Mouse (Mus musculus): ENCODE measurements at regions not wholly inside any gene's neighbourhood (a gene's known extent, or its start where the extent isn't known, plus 50 kb on each side); places are given as distances from the start of the nearest gene placed in this dataset.

DNA sequence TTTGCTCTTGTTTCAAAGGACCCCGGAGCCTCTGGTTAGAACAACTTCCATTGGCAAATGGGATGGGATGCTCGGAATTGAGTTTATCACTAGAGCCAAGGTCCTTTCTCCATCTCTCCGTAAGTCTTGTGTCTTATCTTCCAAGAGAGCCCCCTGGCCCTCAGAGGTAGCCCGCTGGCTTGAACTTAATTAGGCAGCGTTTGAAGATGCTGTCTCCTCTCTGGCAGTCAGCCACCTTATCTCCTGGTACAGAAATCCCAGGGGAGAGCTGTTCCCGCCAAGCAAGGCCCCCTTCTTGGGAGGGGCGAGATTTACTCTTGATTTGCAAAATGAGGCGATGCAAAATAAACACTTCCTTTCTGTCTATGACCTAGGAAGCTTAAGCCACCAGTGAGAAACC is 395.2 kb upstream of the Kazn start:
- no peak for DNase-seq

DNA sequence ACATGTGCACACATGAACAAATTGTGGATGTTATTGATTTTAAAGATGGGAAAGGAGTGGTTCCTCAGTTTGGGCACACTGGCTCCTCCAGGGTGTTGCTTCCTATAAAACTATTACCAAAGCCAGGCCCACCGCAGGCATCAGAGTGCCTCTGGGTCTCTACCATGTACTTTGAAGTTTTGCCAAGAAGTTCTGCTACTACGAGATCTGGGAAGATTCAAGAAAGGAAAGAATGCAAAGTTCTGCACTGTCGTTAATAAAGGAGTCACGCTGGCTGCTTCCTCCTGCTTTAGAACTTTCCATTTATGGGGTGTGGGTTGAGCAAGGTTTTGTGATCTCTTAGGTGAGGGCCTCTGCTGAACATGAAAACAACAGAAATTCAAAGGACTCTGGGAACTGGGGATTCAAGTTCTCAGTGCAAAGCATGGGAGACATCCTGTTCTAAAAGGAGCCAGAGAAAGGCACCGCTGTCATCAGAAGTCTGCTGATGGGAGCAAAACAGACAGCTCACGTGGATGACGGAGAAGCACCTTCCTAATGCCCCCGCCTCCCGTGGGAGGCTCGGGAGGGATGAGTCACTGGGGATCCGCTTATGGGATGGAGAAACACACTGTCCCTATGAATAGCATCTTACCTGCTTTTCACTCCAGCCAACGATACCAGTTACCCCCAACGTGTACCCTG is 394.6 kb upstream of the Kazn start:
- DNase-seq: no peak

DNA sequence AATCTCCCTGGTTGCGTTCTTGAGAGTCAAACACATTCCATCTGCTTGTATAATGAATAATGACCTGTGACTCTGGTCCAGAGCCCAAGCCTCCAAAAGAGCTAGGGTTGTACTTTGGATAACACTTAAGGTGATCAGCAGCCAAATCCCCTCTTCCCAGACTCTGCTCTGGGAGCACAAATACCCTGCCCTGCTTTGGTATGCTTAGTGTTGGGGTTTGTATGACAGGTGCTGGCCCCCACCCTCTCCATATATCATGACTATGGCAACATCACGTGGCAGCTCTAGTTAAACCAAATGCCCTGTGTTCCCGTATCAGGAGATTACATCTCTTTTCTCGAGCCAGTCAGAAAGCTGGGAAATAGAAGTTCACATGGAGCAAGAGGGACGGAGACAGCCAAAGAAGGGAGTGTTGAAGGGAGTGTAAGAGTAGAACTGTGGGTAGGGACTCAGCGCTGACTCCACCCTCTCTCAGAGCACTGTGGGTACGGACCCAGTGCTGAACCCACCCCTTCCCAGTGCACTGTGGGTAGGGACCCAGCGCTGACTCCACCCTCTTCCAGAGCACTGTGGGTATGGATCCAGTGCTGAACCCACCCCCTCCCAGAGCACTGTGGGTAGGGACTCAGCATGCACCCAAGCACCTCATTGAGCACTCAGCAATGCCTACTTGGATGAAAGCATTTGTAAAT is 387.4 kb upstream of the Kazn start:
- no peak for DNase-seq

DNA sequence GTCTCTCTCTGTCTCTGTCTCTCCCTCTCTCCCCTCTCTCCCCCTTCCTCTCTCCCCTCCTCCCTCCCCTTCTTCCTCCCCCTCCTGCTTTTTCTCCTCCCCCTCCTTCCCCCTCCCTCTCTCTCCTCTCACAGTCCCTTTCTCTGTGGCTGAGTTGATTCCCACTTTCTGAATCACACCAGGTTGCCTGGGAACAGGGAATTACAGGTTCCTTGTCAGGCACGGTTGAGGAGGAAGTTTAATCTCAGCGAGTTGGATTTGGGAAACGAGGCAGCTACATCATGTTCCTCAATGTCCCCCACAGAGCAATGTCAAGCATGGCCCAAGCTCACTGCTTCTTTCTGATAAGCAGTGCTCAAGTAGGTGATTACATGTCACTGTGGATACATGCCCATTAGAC is 386.3 kb upstream of the Kazn start:
- no peak for DNase-seq

DNA sequence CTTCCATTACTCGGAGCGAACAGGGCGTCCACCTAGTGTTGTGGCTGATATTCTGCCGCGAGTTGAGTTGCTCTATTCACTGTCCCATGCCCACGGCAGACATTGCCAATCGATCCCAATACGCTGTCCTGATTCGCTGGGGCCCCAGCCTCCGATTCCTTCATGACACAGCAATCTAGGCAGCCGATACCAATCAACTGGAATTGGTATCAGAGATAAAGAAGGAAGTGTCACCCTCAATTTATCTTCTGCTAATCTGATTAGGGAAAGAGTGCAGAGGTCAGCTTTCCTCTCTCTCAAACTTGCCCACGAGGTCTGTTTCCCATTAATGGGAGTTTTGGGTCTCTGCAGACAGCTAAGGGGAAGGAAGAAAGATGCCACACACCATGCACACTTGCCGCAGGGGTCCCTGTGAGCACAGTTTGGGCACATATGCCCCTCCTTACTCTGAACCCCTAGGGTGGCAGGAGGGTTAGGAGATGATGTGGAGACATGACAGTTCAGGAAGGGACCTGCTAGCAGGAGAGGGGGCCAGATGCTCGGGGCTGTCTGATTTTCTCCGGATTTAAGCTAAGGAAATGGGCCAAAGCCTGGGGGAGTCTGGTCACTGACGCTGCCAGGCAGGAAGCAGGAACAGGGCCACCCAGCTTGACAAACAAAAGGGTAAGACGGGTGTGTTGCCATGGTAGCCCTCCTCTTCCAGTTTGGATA is 383.1 kb upstream of the Kazn start:
- peak in 1 of 2 experiments; percentile 17 for DNase-seq

DNA sequence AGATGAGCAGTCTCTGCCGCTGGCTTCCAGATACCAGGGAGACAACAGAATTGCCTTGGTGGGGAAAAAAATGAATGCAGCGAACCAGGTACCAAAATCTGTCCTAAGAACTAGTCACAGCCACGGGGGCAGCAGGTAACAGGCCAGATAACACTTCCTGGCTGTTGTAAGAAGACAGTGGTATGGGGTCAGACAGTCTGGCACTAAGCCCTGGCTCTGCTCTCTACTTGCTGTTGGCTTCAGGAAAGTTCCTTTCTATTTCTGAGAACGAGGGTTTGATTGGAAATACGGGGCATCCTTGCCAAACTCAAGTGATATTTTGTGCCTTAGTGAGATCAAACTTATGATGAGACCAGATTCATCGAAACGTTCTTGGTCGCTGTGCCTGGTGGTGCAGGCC is 380.2 kb upstream of the Kazn start:
- DNase-seq: no peak

DNA sequence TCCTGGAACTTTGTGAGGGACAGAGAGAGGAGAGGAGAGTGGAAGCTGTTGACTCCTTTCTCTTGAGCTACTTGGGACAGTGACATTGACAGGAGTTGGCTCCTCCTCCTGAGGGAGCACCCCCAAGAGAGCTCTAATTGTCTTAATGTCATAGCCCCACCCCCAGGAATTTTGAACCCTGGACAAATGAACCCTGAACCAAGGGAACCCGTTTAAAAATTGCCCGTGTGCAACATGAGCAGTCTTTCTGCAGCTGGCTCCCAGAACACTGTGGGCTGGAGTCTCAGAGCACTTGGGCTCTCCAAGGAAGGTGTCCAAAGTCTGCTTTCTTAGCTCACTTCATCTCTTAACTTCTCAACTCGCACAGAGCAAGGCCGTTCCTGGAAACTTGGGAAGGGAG is 379.6 kb upstream of the Kazn start:
- DNase-seq: no peak

DNA sequence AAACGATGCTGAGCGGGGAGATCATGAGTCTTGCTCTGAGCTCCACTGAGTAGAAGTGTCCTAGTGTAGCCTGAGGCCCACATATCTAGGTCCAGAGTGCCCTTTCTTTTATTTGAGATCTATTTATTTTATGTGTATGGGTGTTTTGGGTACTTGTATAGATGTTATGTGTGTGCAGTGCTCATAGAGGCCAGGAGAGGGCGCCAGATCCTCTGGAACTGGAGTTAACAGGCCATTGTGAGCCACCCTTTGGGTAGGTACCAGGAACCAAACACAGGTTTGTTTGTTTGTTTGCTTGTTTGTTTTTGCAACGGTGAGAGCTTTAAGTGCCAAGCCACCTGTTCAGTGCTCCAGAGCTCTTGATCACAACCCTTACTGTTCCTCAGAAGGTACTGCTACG is 378.5 kb upstream of the Kazn start:
- DNase-seq: peak; percentile 24 to 54

DNA sequence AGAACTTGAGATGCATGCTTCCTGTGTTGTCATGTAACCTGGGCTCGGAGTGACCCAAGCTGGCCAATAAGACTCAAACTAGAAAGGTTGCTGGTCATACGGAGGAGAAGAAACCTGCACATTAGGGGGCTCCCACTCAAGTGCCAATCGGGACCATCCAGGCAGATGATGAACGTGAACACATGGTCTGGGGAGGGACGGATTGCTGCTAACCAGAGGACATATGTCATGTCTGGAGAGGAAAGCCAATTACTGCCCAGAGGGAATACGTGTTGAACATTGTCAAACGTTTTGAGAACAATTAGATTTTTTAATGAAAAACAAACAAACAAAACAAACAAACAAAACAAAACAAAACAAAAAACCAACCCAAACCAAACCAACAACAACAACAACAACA is 377.7 kb upstream of the Kazn start:
- no peak for DNase-seq

DNA sequence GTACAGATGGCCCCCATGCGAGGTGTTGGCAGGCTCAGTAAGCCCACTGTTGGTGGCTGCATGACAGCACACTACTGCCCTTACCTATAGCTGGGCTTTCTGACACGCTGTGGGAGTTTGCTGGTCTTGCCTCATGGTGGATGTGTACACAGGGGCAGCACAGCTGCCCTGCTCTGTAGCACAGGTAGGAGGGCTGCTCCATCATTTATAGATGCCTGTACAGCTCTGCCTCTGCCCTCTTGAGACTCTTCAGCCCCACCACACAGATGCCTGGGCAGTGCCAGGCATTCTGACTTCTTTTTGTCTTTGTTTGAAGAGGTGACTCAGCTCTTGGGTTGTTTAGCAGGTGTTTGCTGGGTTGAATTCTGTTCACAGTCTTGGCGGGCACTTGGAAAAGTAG is 365.9 kb upstream of the Kazn start:
- no peak for DNase-seq

DNA sequence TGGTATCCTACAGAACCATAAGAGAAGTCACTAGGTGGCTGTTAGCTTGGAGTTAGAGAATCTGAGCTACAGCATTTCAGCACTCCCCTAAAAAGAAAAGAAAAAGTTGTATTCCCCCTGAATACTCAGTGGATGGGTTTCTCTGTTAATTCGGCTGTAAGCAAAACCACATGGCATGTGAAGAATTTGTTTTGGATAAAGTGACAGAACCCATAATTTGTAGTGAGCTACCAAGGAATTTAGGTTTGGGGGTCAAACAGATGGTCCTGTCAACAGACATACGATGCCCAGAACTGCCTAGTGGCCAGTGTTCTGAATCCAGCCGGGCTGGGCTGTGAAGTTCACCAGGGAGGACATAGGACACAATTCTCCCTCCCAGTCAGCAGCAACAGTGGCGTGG is 358.0 kb upstream of the Kazn start:
- no peak for DNase-seq

DNA sequence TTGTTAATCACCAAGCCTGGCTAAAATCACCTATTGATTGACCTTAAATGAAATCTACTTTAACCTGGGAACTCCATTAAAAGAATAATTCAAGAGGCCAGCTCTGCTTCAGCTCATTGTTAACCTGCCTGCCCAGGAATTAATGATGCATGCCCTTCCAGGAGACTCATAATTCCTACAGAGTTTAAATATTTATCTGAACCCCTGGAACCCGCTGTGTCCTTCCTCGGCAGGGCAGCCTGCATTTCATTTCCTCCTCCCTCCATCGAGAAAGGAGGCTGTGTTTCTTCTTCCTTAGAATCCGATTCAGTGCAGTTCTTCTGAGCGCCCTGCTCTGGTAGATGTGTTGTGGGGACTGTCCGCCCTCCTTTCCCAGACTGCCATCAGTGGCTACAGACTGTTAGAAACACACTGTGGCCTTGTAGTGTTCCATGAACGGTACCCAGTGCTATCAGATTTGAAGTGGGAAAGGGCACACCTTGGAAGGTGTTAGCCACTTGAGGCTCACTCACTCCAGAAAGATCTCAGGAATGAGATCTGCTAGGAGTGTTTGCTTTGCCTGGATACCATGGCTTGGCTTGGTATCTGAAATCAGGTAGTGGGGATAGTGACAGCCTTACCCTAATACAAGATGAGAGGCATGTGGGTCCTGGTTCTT is 350.0 kb upstream of the Kazn start:
- DNase-seq: no peak

DNA sequence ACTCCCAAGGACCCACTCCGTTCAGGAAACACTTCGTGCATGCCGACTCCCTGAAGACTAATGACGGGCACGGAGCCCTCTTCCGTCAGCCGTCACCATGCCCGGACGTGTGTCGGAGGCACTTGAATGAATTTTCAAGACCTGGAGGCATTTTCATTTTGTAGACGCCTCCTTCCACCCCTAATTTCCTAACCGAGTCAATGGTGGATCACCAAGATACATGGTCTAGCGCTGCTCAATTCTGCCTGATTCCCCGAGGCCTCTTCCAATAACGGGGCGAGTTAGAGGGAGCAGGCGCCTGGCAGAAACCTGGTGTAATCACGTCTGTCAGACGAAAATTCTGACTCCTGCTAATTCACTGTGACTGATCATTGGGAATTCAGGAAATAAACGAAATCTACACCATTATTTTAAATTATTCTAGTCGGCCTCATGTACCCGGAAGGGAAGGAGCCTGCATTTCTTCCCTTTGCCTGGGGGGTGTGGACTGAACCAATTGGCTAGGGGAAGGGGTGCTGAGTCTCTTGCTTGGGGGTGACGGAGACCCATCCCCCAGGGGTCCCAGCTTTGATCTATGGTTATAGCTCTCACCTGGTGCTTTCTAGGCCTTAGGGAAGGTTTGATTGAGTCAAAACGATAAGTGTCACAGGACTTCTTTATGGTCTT is 349.4 kb upstream of the Kazn start:
- DNase-seq: peak; percentile 17 to 24

DNA sequence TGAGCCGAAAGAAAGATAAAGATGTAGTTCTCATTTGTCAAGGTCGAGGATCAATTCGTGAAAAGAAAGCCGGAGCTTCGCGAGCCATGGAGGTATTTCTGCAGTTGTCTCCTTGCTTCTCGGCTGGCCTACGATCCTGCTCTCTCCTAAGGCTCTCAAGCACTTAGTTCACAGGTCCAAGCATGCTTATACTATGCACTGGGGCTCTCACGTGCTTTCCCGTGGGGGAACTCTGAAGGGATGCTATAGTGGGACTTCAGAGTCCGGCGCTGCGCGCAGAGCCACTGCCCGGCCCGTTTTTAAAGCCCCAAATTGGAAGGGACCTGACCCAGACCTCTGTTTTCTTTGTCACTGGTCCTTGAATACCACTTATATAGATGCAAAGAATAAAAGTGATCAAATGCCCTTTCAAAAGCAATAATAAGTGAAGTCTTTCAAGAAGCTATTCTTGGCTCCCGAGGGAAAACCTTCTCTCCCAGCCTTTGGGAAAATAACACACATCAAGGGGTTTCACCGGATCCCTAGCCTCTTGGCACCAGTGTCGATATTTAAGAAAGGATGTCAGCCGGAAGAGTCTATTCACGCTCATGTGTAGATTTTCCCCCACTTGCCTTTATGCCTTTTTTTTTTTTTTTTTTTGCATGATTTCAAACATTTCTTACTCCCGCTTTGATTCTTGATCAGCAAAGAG is 348.3 kb upstream of the Kazn start:
- no peak for DNase-seq

DNA sequence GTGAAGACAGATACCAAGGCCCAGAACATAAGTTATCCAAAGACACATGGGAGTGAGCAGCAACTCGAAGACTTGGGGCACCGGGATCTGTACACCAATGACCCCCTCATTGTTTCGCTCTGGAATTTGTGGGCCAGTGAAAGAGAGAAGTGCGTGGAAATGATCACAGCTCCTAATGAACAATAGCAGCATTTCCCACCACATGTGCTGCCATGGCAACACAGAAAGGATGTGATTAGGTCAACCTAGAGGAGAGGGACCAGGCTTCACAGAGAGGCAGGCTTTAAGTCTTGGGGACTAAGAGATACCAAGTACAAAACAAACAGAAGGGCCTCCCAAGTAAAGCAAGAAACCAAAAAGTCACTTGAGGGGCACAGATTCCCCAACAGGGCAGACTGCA is 339.3 kb upstream of the Kazn start:
- no peak for DNase-seq

DNA sequence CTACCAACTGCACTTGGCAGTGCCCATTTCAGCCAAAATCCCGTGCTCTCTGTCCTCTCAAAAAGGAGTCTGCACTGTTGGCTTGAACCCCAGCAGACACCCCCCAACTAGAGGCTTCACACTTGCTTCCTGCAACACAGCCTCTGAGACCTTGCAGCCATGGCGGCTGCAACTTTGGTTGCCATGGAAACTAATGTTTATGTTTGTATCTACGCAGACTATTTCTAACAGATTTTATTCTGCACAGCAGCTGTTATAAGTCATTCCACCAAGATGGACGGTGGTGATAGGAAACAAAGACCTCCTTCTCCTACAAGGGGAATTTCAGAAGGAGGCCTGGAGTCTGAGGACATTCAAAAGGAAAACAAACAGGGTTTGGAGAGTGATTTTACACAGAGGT is 338.3 kb upstream of the Kazn start:
- DNase-seq: no peak

DNA sequence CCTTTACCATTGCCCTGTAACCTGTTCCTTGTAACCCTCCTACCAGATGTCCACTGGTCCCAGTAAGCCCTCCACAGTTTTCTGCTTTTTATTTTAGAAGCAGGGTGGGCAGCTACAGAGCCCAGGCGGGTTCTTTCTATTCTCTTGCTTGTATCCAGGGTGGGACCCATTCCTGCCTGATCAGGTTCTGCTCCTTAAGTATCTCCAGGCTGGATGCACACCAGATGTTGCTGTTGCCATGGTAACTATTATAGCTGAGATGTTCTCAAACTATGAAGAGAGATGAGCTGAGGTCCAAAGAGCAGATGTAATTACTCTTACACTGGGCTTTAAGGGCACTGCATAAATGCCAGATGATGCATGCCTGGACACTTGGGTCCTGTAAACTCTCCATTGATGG is 335.3 kb upstream of the Kazn start:
- no peak for DNase-seq

DNA sequence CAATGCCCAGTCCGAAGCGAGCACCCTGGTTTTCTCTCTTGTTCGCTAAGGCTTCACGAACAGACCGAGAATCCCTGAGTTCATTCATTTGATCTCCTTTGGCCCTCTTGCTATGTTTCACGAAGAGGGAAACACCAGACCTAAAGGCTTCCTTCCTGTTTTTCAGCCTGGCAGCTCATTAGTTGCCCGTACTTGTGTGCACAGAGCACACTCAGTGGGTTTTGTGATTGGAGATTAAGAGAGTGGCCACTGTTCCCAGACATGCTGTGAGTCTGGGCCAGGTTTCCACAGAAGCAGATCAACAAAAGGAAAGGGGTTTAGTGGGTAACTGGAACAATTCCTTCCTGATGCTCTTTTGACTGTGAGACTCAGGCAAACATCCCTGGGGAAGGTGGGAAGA is 331.5 kb upstream of the Kazn start:
- DNase-seq: no peak

DNA sequence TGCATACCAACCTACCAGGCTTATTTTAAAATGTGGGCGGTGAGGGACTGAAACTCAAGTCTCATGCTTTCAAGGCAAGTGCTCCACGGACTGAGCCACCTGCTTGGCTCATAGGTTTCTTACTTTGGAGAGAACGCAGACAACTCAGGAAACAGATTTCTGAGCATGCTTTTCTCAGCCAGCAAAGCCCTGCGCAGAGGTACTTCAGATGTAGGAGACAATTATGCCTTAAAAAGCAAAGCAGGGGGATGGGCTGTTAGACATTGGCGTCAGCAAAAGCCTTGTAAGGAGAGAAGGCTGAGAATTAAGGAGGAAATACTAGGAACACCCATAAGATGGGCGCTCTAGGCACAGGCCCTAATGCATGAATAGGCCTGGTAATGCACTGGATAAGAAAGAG is 329.4 kb upstream of the Kazn start:
- DNase-seq: no peak

DNA sequence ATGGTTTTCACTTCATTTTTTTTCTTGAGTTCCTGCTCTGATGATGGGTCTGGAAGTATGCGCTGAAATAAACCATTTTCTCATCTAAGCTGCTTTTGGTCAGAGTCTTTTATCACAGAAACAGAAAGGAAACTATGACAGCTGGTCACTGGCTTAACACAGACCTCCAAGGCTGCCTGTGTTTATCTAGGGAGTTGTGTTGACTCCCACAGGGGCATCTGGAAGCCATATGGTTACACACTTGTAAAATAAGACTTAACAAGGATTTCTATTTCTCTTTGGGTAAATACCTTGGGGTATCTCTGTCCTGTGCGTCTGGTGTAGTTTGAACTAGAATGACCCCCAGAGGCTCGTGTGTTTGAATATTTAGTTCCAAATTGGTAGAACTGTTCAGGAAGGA is 315.5 kb upstream of the Kazn start:
- no peak for DNase-seq

DNA sequence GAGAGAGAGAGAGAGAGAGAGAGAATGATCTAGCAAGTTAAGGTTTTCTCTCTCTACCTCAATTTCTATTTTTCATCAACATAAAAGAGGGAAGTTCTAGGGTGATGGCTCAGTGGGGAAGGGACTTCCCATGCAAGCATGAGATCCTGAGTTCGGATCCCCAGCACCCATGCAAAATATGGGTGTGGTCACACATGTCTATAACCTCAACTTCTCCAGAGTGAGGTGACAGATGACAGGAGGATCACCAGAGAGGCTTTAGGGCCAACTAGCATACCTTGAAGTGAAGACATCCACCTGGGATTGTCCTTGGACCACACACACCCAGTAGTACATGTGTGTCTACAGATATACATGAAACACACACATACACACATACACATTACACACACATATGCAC is 306.7 kb upstream of the Kazn start:
- no peak for DNase-seq

DNA sequence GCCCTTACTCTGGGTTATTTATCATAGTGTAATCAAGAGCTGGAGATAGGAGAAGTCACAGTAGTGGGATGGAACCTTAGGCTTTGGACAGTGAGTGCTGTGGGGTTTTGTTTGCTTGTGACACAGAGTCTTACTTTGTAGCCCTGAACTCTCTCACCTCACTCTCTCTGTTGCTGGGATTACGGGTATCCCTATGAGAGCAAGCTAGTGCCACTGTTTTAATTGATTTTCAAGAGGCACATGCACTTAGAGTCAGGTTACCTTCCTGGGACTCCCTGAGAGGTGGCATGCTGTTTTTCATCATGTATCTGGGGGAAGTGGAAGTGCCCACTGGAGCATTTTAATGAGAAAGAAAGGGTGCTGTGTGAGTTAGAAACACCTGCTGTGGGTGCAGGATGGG is 306.0 kb upstream of the Kazn start:
- no peak for DNase-seq

DNA sequence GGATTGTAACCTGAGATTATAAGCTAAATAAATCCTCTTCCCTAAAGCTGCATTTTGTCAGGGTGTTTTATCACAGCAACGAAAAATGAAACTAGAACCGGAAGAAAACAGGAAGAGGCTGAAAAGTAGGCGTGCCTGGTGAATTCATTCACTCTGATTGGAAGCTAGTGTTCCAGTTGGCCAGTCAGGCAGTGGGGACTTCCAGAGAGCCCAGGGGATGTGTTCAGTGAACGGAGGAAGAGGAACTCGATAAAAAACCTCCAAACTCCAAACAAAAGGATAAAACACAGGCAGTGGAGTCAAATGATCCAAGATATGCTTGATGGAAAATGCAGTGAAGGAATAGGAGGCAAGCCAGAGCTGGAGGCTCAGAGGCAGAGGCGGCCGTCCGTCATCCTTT is 305.5 kb upstream of the Kazn start:
- no peak for DNase-seq

Data from cerebellum, postnatal 25 days (tissue).